Mouse (Mus musculus): ENCODE results near the gene Olfr1449. TPM values are rescaled to one million over a fixed set of nuclear protein-coding genes. Genes with fewer than 3 reads are reported as not detected.
"Not testable (repeated sequence)": the region's sequence is repeated elsewhere in the genome, so short reads cannot be mapped to it uniquely, and the experiment has no call there.

The Olfr1449 gene
- total RNA-seq (2014; fragmentation: Nextera tagmentation) (not detected in 2 replicates), total RNA-seq (2017) (not detected in 2 replicates)

DNA sequence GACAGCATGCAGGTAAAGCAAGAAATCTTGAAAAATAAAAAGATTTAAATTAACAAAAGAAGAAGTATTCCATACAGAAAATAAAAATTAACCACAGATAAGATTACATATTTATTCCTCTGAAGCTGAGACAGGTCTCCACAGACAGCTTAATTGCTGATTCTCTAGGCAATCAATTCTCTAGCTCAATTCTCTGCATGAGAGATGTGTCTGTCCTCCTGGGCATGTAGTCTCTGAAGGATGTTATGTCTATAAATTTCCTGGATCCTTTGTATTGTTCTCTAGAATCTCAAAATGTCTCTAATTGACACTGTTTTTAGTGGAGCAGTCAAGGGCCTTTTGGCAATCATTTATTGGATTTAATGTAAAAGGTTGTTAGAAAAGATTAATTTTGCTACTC is at the start of gene Olfr1449:
Olfr1449 (plus strand) TSS at position 301 of the 400 bp plus-strand sequence.
- ATAC-seq (replicated peaks; ENCODE audit: low FRiP score, low TSS enrichment, poor library complexity, severe bottlenecking): no peak

- no peak for ATAC-seq (replicated peaks; ENCODE audit: low FRiP score, low TSS enrichment, poor library complexity, severe bottlenecking)
These were observed 47.1 kb upstream of the Olfr1449 start, which contains the start of gene Olfr1445 for GRCm38 (mm10) chr19:12883555-12883954. TSS of gene Olfr1445 (plus strand) at chr19:12883855.

DNA sequence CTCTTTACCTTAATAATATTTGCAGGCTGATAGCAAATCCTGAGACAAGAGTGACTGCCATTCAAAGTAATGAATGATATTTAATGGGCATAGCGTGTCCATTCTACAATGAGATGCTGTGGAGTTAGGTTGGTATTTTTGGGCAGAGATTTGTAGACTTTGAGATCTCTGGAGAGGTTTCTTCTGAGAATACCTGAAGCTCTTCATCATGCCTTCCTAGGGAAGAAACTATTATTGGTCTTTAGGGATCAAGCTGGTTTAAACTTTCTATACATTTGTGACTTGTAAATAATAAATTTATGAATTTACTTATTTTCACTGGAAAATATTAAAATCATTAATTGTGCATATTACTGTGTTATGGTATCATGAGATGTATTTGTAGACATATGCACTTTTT is 37.2 kb upstream of the Olfr1449 start, which contains the start of gene Olfr1446:
Olfr1446 (minus strand) TSS at position 101 of the 400 bp plus-strand sequence.
- ATAC-seq (replicated peaks; ENCODE audit: low FRiP score, low TSS enrichment, poor library complexity, severe bottlenecking): no peak

GRCm38 (mm10) chr19:12903643-12904042 is 27.0 kb upstream of the Olfr1449 start, which contains the start of gene Olfr1447:
TSS of gene Olfr1447 (minus strand) at chr19:12903743.
- ATAC-seq (replicated peaks; ENCODE audit: low FRiP score, low TSS enrichment, poor library complexity, severe bottlenecking): no peak

- ATAC-seq (replicated peaks; ENCODE audit: low FRiP score, low TSS enrichment, poor library complexity, severe bottlenecking): no peak
These were observed 6.3 kb upstream of the Olfr1449 start, which contains the start of gene Olfr1448 for GRCm38 (mm10) chr19:12924319-12924718. TSS of gene Olfr1448 (minus strand) at chr19:12924419.

- ATAC-seq (replicated peaks; ENCODE audit: low FRiP score, low TSS enrichment, poor library complexity, severe bottlenecking): no peak
These were observed 19.3 kb downstream of the Olfr1449 start, which contains the start of gene Olfr1450 for GRCm38 (mm10) chr19:12949958-12950357. TSS of gene Olfr1450 (plus strand) at chr19:12950258.

DNA sequence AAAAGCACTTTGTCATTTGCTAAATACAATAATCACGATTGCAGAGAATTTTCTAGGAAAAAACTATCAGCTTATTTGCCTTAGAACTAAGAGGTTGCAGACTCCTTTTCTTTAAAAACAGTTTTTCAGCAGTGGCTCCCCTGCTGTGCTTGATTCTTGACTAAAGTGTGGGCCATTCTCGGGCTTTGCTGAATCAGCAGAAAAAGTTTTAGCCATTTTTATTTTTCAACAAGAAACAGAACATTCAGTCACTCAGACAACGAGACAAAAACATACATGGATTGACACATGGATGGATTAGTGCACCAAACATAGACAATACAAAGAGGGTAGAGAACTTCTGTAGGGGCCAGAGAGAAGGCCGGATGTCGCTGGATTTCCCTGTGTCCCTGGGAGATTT is 39.4 kb downstream of the Olfr1449 start:
- ATAC-seq (replicated peaks; ENCODE audit: low FRiP score, low TSS enrichment, poor library complexity, severe bottlenecking): not testable (repeated sequence)

Other genes with a start within 250 kb of the Olfr1449 start
- gene Keg1, start 235.1 kb upstream of the Olfr1449 start, total RNA-seq (2014; fragmentation: Nextera tagmentation): not detected in 2 replicates
- not detected in 2 replicates for gene Keg1, start 235.1 kb upstream of the Olfr1449 start, total RNA-seq (2017)
- gene Cntf, start 165.2 kb upstream of the Olfr1449 start, total RNA-seq (2014; fragmentation: Nextera tagmentation): 7.3 and 13.5 TPM in 2 replicates
- gene Cntf, start 165.2 kb upstream of the Olfr1449 start, total RNA-seq (2017): 1.3 and 2.1 TPM in 2 replicates
- 62.4 and 66.6 TPM in 2 replicates for gene Zfp91, start 134.7 kb upstream of the Olfr1449 start, total RNA-seq (2014; fragmentation: Nextera tagmentation)
- gene Zfp91, start 134.7 kb upstream of the Olfr1449 start, total RNA-seq (2017): 105 and 123 TPM in 2 replicates
- 0.50 and 0.64 TPM in 2 replicates for gene Lpxn, start 134.6 kb upstream of the Olfr1449 start, total RNA-seq (2014; fragmentation: Nextera tagmentation)
- 0.80 and 3.6 TPM in 2 replicates for gene Lpxn, start 134.6 kb upstream of the Olfr1449 start, total RNA-seq (2017)
- not detected in 2 replicates for gene Gm5244, start 84.2 kb upstream of the Olfr1449 start, total RNA-seq (2014; fragmentation: Nextera tagmentation)
- not detected in 2 replicates for gene Gm5244, start 84.2 kb upstream of the Olfr1449 start, total RNA-seq (2017)
- gene Olfr1444, start 73.6 kb upstream of the Olfr1449 start, total RNA-seq (2014; fragmentation: Nextera tagmentation): not detected in 2 replicates
- gene Olfr1444, start 73.6 kb upstream of the Olfr1449 start, total RNA-seq (2017): not detected in 2 replicates
- gene Olfr1445, start 47.0 kb upstream of the Olfr1449 start, total RNA-seq (2014; fragmentation: Nextera tagmentation): not detected in 2 replicates
- gene Olfr1445, start 47.0 kb upstream of the Olfr1449 start, total RNA-seq (2017): not detected in 2 replicates
- gene Olfr1446, start 37.3 kb upstream of the Olfr1449 start, total RNA-seq (2014; fragmentation: Nextera tagmentation): not detected in 2 replicates
- not detected in 2 replicates for gene Olfr1446, start 37.3 kb upstream of the Olfr1449 start, total RNA-seq (2017)
- not detected in 2 replicates for gene Olfr1447, start 27.1 kb upstream of the Olfr1449 start, total RNA-seq (2014; fragmentation: Nextera tagmentation)
- not detected in 2 replicates for gene Olfr1447, start 27.1 kb upstream of the Olfr1449 start, total RNA-seq (2017)
- not detected in 2 replicates for gene Olfr1448, start 6.4 kb upstream of the Olfr1449 start, total RNA-seq (2014; fragmentation: Nextera tagmentation)
- not detected in 2 replicates for gene Olfr1448, start 6.4 kb upstream of the Olfr1449 start, total RNA-seq (2017)
- not detected in 2 replicates for gene Olfr1450, start 19.4 kb downstream of the Olfr1449 start, total RNA-seq (2014; fragmentation: Nextera tagmentation)
- gene Olfr1450, start 19.4 kb downstream of the Olfr1449 start, total RNA-seq (2017): not detected in 2 replicates
- gene Olfr1451, start 64.2 kb downstream of the Olfr1449 start, total RNA-seq (2014; fragmentation: Nextera tagmentation): not detected in 2 replicates
- gene Olfr1451, start 64.2 kb downstream of the Olfr1449 start, total RNA-seq (2017): not detected in 2 replicates
- not detected in 2 replicates for gene Olfr1453, start 97.5 kb downstream of the Olfr1449 start, total RNA-seq (2014; fragmentation: Nextera tagmentation)
- gene Olfr1453, start 97.5 kb downstream of the Olfr1449 start, total RNA-seq (2017): not detected in 2 replicates
- not detected in 2 replicates for gene Olfr1454, start 129.8 kb downstream of the Olfr1449 start, total RNA-seq (2014; fragmentation: Nextera tagmentation)
- gene Olfr1454, start 129.8 kb downstream of the Olfr1449 start, total RNA-seq (2017): not detected in 2 replicates
- not detected in 2 replicates for gene Olfr1457, start 167.1 kb downstream of the Olfr1449 start, total RNA-seq (2014; fragmentation: Nextera tagmentation)
- not detected in 2 replicates for gene Olfr1457, start 167.1 kb downstream of the Olfr1449 start, total RNA-seq (2017)
- not detected in 2 replicates for gene Olfr1458, start 175.9 kb downstream of the Olfr1449 start, total RNA-seq (2014; fragmentation: Nextera tagmentation)
- not detected in 2 replicates for gene Olfr1458, start 175.9 kb downstream of the Olfr1449 start, total RNA-seq (2017)
- not detected in 2 replicates for gene Olfr1459, start 218.7 kb downstream of the Olfr1449 start, total RNA-seq (2014; fragmentation: Nextera tagmentation)
- not detected in 2 replicates for gene Olfr1459, start 218.7 kb downstream of the Olfr1449 start, total RNA-seq (2017)
- not detected in 2 replicates for gene Olfr1461, start 232.2 kb downstream of the Olfr1449 start, total RNA-seq (2014; fragmentation: Nextera tagmentation)
- not detected in 2 replicates for gene Olfr1461, start 232.2 kb downstream of the Olfr1449 start, total RNA-seq (2017)

Data from megakaryocyte-erythroid progenitor cell, adult 5-6 weeks (primary cell).